Mouse (Mus musculus) myocyte (in vitro differentiated cells): ENCODE measurements at regions not wholly inside any gene's neighbourhood (a gene's known extent, or its start where the extent isn't known, plus 50 kb on each side); places are given as distances from the start of the nearest gene placed in this dataset.

Source experiments
- POLR2A ChIP-seq: IDR thresholded peaks from one replicate; pipeline ENCODE4 v1.6.1; 2011; ENCODE audit warnings: low read depth, mild to moderate bottlenecking, control low read depth, moderate library complexity; ENCODE audit not compliant: insufficient read length
- REST ChIP-seq: IDR thresholded peaks from one replicate; pipeline ENCODE4 v1.6.1; 2011; ENCODE audit warnings: mild to moderate bottlenecking, control low read depth, moderate library complexity; ENCODE audit not compliant: insufficient read depth, insufficient read length
- USF1 ChIP-seq: IDR thresholded peaks from one replicate; pipeline ENCODE4 v1.6.1; 2011; ENCODE audit warnings: low read depth, mild to moderate bottlenecking, control low read depth, moderate library complexity

GRCm38 (mm10) chr3:123810018-123810942 lies 119.6 kb upstream of the Ndst3 start:
- no peak for TF ChIP-seq REST
- no peak for TF ChIP-seq USF1
- TF ChIP-seq POLR2A = no peak
